Mouse (Mus musculus) B cell, adult 62 days (primary cell): Measurements from ENCODE around the gene Fgd4. TPM values are rescaled to one million over a fixed set of nuclear protein-coding genes. Genes with fewer than 3 reads are reported as not detected.

Source experiments
- total RNA-seq: library from RNA; stranded (reverse); gene quantifications from 4 replicates; pipeline ENCODE4 v1.2.4, GENCODE M21; 2023

Gene Fgd4
- 0.29 to 1.2 TPM (median 0.92 TPM) in 4 replicates for total RNA-seq

DNA sequence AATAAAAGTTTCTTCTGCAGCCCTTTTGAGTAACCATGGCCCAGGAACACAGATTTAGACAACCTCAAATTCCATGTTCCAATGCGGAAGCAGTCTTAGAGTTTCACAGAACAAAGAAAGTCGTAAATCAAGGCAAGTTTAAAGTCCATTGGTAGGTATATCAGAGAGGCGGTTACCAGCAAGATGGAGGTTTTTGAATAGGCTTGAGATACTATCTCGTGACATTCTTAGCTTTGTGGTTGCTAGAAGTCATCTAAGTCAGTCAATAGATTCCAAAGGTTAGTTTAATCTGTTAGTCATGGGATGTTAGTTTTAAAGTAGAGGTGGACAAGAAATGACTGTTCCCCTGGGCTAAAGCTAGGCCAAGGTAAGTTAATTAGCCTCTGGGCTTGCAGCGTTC lies at the start of gene Fgd4:
Fgd4 (minus strand) TSS at position 89 of the 400 bp plus-strand sequence.

Other genes starting within 250 kb of the Fgd4 start
- 64.9 to 70.1 TPM (median 67.6 TPM) in 4 replicates for gene Dnm1l, start 241.6 kb downstream of the Fgd4 start, total RNA-seq
- gene Olfr19, start 75.9 kb upstream of the Fgd4 start, total RNA-seq = not detected in 4 replicates
- 11.4 to 21.1 TPM (median 16.7 TPM) in 4 replicates for gene Spag6l, start 228.9 kb upstream of the Fgd4 start, total RNA-seq